Mouse (Mus musculus) 3T3-L1 (cell line): ENCODE results near the gene Stra8.
A peak's percentile ranks its signal among the peaks of the same experiment; 100 is the strongest.

Experiments used
- DNase-seq: peaks from one replicate; pipeline ENCODE4 v3.0.0-alpha.2; 2015; ENCODE audit warnings: low read depth, low spot score

The Stra8 gene

DNA sequence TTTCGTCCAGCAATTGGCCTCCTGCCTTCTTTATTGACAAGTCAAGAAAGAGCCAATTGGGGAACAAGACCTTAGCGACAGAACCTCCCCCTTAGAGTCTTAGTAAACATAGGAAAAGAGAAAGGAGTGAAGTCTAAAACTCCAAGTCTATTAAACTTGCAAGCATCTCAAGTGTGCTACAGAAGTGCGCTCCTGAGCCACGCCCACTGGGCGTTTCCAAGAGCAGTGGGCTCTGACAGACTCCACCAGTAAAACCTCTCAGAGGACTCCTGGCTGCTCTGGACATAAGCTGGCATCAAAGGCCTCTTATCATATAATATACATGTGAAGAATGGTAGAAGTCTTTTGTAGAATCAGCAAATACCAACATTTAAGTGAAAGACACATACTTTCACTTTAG is 16.5 kb upstream of the Stra8 start:
- DNase-seq: no peak

GRCm38 (mm10) chr6:34903851-34904250 is 16.1 kb upstream of the Stra8 start:
- no peak for DNase-seq

DNA sequence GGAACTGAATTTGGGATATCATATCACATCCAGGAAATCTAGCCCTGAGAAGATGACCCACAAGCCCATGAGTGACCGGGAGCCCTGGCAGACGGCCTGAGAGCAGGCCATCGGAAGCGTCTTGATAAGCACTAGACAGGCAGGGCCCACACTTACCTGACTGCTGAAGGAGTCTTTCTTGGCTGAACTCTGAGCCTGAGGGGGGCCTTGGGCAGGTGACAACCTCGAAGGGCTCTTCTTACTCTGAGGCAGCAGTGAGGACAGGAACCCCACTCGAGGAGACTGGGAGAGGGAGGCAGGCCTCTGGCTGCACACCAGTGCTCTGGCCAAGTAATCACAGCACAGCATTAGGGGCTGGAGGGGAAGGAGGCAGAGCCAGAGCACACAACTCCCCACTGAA is 15.6 kb upstream of the Stra8 start:
- DNase-seq: no peak

- DNase-seq: peak; percentile 19
Observed at GRCm38 (mm10) chr6:34906125-34906524, 13.8 kb upstream of the Stra8 start.

DNA sequence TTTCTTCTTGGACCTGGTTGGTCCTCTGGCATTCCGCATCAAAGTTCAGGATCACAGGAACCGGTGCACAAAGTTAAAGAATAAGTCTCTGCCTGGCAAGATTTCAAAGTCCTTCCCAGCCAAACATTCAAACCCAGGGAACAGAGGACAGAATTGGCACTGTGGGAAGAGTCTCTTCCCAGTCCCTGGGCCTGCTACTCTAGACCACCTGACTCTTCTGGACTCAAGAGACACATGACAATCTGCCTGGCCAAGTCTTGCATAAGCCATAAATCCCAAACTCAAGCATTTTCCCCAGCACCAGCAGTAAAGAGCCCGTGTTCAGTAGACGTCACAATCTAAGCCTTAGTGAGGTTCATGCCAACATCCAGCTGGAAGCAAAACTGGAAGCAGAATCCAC is 13.3 kb upstream of the Stra8 start:
- no peak for DNase-seq

DNA sequence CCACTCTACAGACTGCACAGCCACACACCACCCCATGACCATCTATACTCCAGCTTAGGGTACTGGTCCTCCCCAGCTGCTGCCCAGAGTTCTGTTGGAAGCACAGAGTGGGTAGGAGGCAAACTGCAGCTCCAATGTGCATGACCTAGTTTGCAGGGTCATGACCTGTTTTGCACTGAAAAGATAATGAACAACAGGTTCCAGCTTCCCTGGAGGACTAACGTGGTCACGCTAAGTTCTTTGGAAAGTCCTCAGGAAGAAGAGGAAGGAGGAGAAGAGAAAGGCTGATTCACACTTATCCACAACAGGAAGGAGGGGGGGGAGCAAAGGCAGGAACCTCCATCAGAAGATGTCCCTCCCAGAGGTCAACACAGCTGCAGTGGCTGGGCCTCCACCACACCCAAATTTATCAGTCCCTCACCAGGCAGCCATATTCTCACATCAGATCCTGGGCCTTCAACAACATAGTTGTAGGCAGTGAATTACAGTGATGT is 12.8 kb upstream of the Stra8 start:
- no peak for DNase-seq

GRCm38 (mm10) chr6:34907696-34908260 is 12.2 kb upstream of the Stra8 start:
- no peak for DNase-seq

DNA sequence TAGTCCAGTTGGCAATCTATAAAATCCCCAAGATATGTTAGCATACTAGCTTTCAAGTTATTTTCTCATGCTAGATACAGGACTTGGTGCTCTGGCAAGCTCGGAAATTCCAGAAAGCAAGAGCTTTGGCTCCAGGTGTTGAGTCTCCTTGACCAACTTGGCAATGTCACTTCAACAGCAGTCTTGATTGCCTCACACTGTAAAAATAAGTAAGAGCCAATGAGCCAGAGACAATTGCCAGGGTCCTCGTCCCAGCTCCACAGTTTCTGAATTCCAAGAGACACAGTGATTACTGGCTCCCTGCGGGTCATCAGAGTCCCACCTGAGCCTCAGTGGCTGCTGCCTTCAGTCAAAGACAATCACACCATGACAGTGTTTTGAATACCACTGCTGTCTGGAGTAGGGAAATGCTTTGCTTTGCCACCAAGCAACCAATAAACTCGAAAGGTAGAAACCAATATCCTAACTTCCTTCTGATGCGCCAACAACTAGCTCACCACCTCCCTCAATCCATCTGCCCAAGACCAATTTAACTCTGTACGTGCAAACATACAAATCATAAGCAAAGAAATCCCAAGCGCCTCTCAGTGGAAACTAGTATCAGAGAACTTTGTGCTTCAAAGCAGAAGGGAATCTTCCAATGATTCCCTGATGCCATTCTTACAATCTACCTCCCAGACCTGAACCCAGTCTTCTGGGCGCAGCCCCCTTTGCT is 10.2 kb upstream of the Stra8 start:
- DNase-seq: no peak

GRCm38 (mm10) chr6:34910371-34911219 is 9.4 kb upstream of the Stra8 start, which contains the start of gene Wdr91:
Wdr91 (minus strand) TSS chr6:34910876.
- peak; percentile 91 for DNase-seq

DNA sequence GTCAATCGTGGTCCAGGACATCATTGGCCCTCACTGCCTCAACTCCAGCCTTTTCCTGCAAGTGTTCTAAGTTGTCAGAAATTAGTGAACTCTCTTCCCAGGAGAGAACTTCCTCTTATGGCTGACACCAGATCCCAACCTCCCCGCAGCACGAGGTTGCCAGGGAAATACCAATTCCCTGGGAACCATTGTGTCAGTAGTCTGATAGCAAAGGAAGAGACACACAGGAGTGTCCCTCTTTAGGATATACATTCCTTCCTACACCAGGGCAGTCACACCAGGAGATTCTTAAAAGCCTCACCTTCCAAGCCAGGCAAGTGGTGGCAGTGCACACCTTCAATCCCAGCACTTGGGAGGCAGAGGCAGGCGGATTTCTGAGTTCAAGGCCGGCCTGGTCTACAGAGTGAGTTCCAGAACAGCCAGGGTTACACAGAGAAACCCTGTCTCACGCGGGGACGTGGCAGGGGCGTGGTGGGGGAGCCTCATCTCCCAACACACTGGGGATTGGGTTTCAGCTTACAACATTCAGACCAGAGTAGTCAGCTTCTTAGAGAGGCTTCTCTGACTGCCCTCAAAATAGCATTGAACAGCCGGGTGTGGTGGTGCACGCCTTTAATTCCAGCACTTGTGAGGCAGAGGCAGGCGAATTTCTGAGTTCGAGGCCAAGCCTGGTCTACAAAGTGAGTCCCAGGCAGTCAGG is 6.5 kb upstream of the Stra8 start:
- no peak for DNase-seq

- DNase-seq: no peak
Observed at GRCm38 (mm10) chr6:34914462-34914861, 5.5 kb upstream of the Stra8 start.

- DNase-seq: no peak
Observed at GRCm38 (mm10) chr6:34919146-34919545, 817 bp upstream of the Stra8 start.

GRCm38 (mm10) chr6:34920631-34921030 is 668 bp downstream of the Stra8 start:
- no peak for DNase-seq

- peak; percentile 56 for DNase-seq
Observed at GRCm38 (mm10) chr6:34921941-34922340, 2.0 kb downstream of the Stra8 start.

DNA sequence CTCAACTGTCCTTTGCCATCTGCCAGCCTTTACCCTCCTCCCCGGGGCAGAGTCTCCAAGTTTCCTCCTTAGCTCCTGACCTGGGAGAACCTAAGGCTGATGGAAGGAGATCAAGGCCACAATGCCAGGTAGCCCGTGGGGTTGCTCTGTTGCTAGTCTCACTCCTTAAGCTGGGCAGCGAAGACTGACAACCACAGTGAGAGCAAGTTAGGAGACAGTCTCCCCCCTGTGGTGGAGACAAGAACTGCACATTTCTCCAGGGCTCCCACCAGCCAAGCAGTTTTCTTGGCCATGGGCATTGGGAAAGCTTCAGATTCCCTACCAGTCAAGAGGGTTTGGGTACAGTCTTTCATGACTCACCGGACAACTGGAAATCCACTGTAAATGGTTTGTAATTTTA is 7.2 kb downstream of the Stra8 start:
- peak; percentile 91 for DNase-seq

DNA sequence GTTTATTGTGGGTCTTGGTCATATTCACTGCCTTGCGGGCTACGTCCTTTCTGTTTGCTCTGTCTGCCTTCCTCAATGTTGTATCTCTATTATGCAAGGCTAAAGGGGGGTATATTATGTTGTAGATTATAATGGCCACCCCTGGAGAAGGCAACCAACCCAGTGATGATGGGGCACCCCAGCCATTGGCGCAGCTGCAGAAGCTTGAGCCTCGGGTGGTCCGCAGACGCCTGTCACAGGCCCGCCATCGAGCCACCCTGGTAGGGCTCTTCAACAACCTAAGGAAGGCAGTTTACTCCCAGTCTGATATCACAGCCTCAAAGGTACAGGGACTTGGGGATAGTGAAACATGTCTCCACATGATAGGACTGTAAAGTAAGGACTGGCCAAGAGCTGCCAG is 7.6 kb downstream of the Stra8 start:
- DNase-seq: no peak

DNA sequence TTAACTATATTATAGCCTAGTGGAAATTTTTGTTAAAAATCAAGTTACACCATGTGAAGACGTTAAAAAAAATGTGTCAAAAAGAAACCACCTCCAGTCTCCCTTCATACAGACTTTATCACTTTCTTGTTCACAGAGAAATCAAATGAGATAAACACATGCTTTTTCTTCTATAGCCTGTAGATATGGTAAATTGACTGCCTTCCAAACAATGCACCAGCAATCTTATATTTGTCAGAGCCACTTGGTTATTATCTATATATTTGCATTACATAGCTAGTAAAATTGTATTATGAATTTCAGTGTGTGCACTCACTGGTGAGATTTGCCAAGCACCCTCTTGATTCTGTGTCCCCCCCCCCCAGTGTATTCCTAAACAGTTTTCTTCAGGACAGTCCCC is 12.7 kb downstream of the Stra8 start:
- DNase-seq: no peak

DNA sequence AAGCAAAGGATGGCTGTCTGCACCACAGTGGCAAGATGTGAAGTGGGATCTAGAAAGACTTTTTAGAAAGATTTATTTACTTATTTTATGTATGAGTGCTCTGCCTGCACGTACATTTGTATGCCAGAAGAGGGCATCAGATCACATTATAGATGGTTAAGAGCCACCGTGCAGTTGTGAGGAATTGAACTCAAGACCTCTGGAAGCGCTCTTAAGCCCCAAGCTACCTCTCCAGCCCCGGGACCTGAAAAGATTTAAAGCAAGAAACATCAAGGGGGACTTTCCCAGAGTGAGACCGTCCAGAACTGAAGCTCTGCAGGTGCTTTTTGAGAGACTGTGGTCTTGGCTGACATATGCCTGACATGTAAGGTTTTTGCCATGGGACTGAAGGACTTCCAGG is 16.8 kb downstream of the Stra8 start:
- peak; percentile 14 for DNase-seq

DNA sequence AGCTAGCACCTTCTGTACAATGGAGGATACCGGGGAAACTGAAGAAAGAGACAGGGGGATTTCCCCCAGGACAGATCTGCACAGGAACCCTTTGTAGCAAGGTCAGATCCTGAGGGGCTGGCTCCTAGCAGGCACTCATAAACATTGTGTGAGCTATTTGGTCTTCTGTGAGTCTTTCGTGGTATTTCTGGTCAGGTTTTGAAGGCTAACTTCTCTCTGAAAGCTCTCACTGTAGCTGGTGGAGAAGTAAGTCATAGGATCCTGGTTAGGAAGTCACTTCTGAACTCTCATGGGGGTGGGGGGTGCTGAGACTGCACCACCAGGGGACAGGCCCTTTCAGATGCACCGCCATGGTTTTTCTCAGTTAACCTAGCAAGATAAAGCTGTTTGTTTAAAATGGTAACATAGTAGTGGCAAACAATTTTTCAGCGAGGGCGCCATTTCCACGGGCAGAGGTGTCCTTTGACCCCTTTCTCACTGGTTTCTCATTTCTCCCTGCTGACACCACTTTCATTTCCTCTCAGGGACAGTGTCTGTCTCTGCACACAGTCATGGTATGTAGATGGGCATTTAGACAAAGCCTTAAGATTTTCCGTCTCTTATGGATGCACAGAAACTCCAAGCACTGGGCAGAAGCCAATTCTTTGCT is 18.4 kb downstream of the Stra8 start:
- DNase-seq: no peak

GRCm38 (mm10) chr6:34938929-34939325 is 19.0 kb downstream of the Stra8 start:
- DNase-seq: no peak

DNA sequence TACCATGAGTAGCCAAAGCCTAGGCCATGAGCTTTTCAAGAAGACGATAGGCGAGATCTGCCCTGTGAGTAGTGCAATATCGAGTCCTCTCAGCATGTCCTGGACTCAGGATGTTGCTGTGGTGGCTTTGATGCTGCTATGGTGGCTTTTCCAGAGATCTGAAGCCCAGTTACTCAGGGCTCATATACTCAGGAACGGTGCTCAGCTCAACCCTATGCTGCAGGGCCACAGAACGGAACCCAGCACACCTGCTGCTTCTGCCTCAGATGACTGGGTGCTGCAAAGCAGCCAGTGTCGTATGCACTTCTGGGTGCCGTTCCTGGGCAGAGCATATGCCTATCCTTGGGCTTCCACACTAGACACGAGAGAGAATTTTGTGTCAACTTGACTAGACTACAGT is 19.5 kb downstream of the Stra8 start:
- DNase-seq: no peak
